Mouse (Mus musculus): ENCODE measurements around the gene Rhox3f.
"Not testable (repeated sequence)": the region's sequence is repeated elsewhere in the genome, so short reads cannot be mapped to it uniquely, and the experiment has no call there.

Gene Rhox3f

DNA sequence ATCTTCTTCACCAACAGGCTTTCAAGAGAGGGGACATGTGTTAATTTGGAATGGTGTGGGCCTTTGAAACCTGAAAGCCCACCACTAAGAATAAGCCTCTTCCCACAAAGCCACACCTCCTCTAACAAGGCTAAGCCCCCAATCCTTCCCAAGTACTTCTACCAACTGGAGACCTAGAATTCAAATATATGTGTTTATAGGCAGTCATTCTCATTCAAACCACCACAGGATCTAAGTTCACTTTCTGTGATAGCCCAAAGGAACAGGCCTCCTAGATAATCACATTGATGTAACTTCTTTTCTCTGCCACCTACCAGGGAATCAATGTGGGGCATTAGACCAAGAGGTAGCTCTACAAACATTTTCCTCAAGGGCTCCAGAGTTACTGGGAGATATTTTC is at the start of gene Rhox3f:
TSS of gene Rhox3f (plus strand) at position 301 of the 400 bp plus-strand sequence.
- DNase-seq (ENCODE audit: low read depth), result not testable (repeated sequence)

- DNase-seq (ENCODE audit: low read depth), result not testable (repeated sequence)
These were observed 39.1 kb upstream of the Rhox3f start, which contains the start of gene Rhox3e for GRCm38 (mm10) chrX:37541719-37542118. TSS of gene Rhox3e (plus strand) at chrX:37542019.

DNA sequence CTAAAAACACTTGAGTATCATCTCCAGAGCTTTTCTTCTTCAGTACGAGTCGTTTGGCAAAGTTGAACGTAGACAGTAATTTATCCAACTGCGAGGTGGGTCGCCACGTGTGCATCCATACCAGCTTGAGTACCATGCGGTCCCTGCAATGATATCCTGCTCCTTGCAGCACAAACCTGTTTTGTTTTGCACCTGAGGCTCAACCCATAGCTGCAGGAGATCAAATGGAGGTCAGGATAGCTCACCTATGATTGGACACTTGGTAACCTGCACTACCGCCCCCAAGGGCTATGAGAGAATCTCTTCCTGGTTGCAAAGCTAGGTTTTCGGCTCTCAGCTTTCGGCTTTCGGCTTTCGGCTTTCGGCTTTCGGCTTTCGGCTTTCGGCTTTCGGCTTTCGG is 23.7 kb upstream of the Rhox3f start, which contains the start of gene Rhox4e:
TSS of gene Rhox4e (plus strand) at position 301 of the 400 bp plus-strand sequence.
- not testable (repeated sequence) for DNase-seq (ENCODE audit: low read depth)

DNA sequence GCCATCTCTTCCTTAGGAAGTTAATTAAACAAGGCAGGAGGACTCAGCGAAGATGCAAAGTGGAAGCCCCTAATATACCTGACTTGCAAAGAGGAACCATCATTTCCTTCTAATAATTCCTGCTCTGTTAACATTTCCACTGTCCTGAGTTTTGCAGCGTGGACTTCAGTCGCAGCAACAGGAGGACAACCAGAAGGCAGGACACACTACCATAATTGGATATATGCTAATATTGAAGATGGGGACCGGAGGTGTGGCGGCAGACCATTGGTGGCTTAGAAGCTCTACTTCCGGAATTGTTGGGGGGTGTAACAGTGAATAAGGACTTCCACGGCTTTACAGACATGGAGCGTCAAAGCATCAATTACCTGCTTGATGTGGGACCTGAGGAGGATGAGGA is 9.7 kb upstream of the Rhox3f start, which contains the start of gene Rhox2f:
TSS of gene Rhox2f (plus strand) at position 301 of the 400 bp plus-strand sequence.
- not testable (repeated sequence) for DNase-seq (ENCODE audit: low read depth)

DNA sequence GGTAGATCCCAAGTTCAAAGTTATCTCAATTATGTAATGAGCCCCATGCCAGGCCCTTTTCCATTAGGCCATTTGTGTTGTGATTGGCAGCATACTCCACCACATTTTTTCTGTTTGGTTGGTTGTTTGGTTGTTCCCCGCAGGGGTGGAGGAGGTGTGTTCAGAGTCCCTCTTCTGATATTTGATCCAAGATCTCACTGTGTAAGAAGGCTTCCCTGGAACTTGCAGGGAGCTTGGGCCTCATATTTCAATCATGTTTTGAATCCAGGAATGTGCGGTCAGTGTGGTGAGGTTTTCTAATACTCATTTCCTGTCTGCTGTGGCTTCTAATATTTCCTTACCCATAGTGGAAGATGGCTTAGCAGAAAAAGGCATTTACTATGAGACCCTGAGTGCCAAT is 8.2 kb upstream of the Rhox3f start:
- DNase-seq (ENCODE audit: low read depth), result not testable (repeated sequence)

DNA sequence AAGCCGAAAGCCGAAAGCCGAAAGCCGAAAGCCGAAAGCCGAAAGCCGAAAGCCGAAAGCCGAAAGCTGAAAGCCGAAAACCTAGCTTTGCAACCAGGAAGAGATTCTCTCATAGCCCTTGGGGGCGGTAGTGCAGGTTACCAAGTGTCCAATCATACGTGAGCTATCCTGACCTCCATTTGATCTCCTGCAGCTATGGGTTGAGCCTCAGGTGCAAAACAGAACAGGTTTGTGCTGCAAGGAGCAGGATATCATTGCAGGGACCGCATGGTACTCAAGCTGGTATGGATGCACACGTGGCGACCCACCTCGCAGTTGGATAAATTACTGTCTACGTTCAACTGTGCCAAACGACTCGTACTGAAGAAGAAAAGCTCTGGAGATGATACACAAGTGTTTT is 26.8 kb downstream of the Rhox3f start, which contains the start of gene Rhox4f:
TSS of gene Rhox4f (minus strand) at position 101 of the 400 bp plus-strand sequence.
- DNase-seq (ENCODE audit: low read depth), result not testable (repeated sequence)

DNA sequence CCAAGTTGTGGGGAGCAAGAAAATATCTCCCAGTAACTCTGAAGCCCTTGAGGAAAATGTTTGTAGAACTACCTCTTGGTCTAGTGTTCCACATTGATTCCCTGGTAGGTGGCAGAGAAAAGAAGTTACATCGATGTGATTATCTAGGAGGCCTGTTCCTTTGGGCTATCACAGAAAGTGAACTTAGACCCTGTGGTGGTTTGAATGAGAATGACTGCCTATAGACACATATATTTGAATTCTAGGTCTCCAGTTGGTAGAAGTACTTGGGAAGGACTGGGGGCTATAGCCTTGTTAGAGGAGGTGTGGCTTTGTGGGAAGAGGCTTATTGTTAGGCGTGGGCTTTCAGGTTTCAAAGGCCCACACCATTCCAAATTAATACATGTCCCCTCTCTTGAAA is 47.7 kb downstream of the Rhox3f start, which contains the start of gene Rhox3g:
TSS of gene Rhox3g (minus strand) at position 101 of the 400 bp plus-strand sequence.
- DNase-seq (ENCODE audit: low read depth), result not testable (repeated sequence)
